Mouse (Mus musculus): Measurements from ENCODE around the gene Osbpl5. TPM values are rescaled to one million over a fixed set of nuclear protein-coding genes. Genes with fewer than 3 reads are reported as not detected.

Gene Osbpl5
- polyA plus RNA-seq, 1 experiment from 2014 or later: 11.1 TPM

- DNase-seq (ENCODE audit: low spot score): no peak
These were observed 43.4 kb downstream of the Osbpl5 start for GRCm38 (mm10) chr7:143713421-143713820.

DNA sequence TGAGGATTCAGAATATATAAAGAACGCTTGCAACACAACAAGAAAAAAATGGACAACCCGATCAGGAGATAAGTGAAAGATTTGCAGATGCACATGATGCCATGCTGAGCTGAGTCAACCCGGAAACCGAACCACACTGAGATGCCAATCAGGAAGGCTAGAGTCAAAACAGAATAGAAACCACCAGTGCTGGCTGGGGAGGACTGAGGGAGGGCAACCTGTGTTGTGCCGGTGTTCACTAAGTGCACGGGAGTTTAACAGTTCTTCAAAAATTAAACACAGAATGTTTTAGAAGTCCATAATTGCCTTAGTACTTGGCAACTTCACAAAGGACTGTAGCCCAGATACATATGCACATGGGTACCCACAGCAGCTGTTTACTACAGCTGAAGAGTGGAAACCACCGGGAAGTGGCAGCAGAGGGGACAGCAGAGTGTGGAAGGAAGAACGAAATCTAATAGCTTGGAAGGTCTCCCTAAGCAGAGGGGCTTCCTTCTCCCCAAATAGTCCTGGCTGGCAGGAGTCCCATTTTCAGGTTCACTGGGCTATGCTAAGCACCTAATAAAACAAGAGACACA is 43.9 kb downstream of the Osbpl5 start:
- WGBS: 91% methylated on average over 8 of the region's 8 CpGs
- no peak overlapping the region for H3K4me3 ChIP-seq

More at GRCm38 (mm10) chr7:143713421-143713820, 43.4 kb downstream of the Osbpl5 start:
- WGBS: 78% methylated on average over 4 of the region's 4 CpGs
- Histone ChIP-seq H3K36me3 (peaks cover 28% of the 10 kb centered on the region), H3K4me1 (peaks cover 12% of the 10 kb centered on the region), H3K9me3 (replicated peaks) (no peaks in the 10 kb centered on the region), H3K27ac (replicated peaks) (no peak overlapping the region; the same call in 1 of the 2 replicates), H3K27me3 (ENCODE audit: low read depth, poor library complexity, severe bottlenecking) (no peaks in the 10 kb centered on the region), H3K4me3 (no peak overlapping the region)

GRCm38 (mm10) chr7:143712023-143712422 is 44.8 kb downstream of the Osbpl5 start:
- WGBS: 84% methylated on average over 4 of the region's 4 CpGs
- DNase-seq (ENCODE audit: low spot score): no peak
- no peak overlapping the region for H3K4me3 ChIP-seq
- H3K36me3 ChIP-seq: peaks cover 31% of the 10 kb centered on the region
- H3K4me1 ChIP-seq: no peaks in the 10 kb centered on the region
- H3K27me3 ChIP-seq (ENCODE audit: low read depth, poor library complexity, severe bottlenecking): no peaks in the 10 kb centered on the region
- H3K27ac ChIP-seq (replicated peaks): peak overlapping the region; percentile 52
- H3K9me3 ChIP-seq (replicated peaks): no peaks in the 10 kb centered on the region

More for the DNA sequence above, 43.9 kb downstream of the Osbpl5 start:
- no peaks in the 10 kb centered on the region for H3K9me3 ChIP-seq (replicated peaks)
- no peak overlapping the region for H3K27ac ChIP-seq (replicated peaks)
- DNase-seq (ENCODE audit: low spot score): no peak
- peaks cover 31% of the 10 kb centered on the region for H3K36me3 ChIP-seq
- peaks cover 6% of the 10 kb centered on the region for H3K4me1 ChIP-seq
- H3K27me3 ChIP-seq (ENCODE audit: low read depth, poor library complexity, severe bottlenecking): no peaks in the 10 kb centered on the region

DNA sequence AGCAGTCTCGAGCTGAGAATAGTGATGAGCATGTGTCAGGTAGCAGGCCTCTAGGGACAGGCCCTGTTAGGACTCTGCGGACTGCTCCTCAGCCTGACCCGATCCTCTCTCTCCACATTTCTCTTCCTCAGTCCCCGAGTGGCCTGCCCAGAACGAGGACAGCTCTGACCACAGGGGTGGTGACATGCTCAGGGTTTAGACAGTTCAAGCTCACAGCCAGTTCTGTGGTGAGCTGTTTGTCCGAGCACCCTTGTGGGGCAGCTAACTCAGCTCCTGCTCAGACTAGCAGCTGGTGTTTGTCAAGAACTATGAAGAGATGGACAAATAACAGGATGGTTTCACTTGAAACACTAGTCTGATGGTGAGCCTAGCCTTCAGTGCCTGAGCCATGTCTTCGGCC is 45.4 kb downstream of the Osbpl5 start:
- DNase-seq (ENCODE audit: low spot score): no peak
- 78% methylated on average over 7 of the region's 7 CpGs for WGBS
- Histone ChIP-seq H3K9me3 (replicated peaks) (no peaks in the 10 kb centered on the region), H3K36me3 (peaks cover 31% of the 10 kb centered on the region), H3K27me3 (ENCODE audit: low read depth, poor library complexity, severe bottlenecking) (no peaks in the 10 kb centered on the region), H3K4me1 (no peaks in the 10 kb centered on the region), H3K4me3 (no peak overlapping the region), H3K27ac (replicated peaks) (no peak overlapping the region)

DNA sequence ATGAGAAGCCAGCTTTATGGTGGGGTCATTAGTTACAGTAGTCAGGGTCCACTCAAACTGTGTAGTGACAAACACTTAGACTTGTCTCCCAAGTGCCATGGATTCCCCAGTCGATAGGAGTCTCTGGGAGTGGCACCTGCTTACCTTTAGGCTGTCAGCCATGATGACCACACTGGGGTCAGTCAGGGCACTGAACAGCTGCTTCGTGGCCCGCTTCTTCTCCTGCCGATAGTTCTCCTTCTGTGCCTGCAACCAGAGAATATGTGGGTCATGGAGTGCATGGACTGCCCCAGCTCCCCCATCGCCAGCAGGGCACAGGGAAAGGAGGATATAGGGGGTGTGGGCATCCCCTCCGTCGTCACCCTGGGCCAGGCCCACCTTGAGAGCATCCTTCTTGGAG is 47.4 kb downstream of the Osbpl5 start:
- Histone ChIP-seq H3K4me1 (no peaks in the 10 kb centered on the region), H3K4me3 (no peak overlapping the region), H3K9me3 (replicated peaks) (no peaks in the 10 kb centered on the region), H3K27ac (replicated peaks) (no peak overlapping the region), H3K27me3 (ENCODE audit: low read depth, poor library complexity, severe bottlenecking) (no peaks in the 10 kb centered on the region), H3K36me3 (peaks cover 21% of the 10 kb centered on the region)
- no peak for DNase-seq (ENCODE audit: low spot score)
- 89% methylated on average over 7 of the region's 7 CpGs for WGBS

- no peaks in the 10 kb centered on the region for H3K27me3 ChIP-seq (ENCODE audit: low read depth, poor library complexity, severe bottlenecking)
- H3K9me3 ChIP-seq (replicated peaks): no peaks in the 10 kb centered on the region
- H3K27ac ChIP-seq (replicated peaks): no peak overlapping the region
- H3K4me1 ChIP-seq: no peaks in the 10 kb centered on the region
- no peak overlapping the region for H3K4me3 ChIP-seq
- peaks cover 19% of the 10 kb centered on the region for H3K36me3 ChIP-seq
- DNase-seq (ENCODE audit: low spot score): peak; percentile 89
- WGBS: 38% methylated on average over 7 of the region's 7 CpGs
These were observed 49.9 kb downstream of the Osbpl5 start for GRCm38 (mm10) chr7:143706697-143707438.

DNA sequence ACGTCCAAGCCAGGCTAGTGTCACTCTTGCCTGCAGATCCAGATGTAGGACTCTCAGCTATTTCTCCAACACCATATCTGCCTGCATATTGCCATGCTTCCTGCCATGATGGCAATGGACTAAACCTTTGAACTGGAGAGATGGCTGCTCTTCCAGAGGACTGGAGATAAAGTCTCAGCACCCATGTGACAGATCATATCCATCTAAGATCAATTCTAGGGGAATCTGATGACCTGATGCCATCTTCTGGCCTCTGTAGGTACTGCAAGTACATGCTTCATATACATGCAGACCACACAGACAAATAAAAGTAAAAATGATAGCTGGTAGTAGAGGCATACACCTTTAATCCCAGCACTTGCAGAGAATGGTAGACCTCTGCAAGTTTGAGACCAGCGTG is 60.6 kb downstream of the Osbpl5 start:
- DNase-seq (ENCODE audit: low spot score): no peak
- Histone ChIP-seq H3K9me3 (replicated peaks) (peaks cover 4% of the 10 kb centered on the region; the same call in 1 of the 2 replicates), H3K27me3 (ENCODE audit: low read depth, poor library complexity, severe bottlenecking) (no peaks in the 10 kb centered on the region), H3K4me1 (no peaks in the 10 kb centered on the region), H3K36me3 (peaks cover 45% of the 10 kb centered on the region), H3K27ac (replicated peaks) (no peak overlapping the region), H3K4me3 (no peak overlapping the region)
- WGBS: 77% methylated on average over 2 of the region's 2 CpGs

GRCm38 (mm10) chr7:143694550-143694949 is 62.2 kb downstream of the Osbpl5 start:
- Histone ChIP-seq H3K27me3 (ENCODE audit: low read depth, poor library complexity, severe bottlenecking) (0 out of 2 replicates have a peak, but pooled peaks cover under 1% of the 10 kb centered on the region), H3K4me3 (no peak overlapping the region), H3K27ac (replicated peaks) (no peak overlapping the region), H3K9me3 (replicated peaks) (peaks cover 4% of the 10 kb centered on the region; the same call in 1 of the 2 replicates), H3K36me3 (peaks cover 52% of the 10 kb centered on the region), H3K4me1 (no peaks in the 10 kb centered on the region)
- DNase-seq (ENCODE audit: low spot score): no peak
- 94% methylated on average over 7 of the region's 7 CpGs for WGBS

- WGBS: 88% methylated on average over 12 of the region's 12 CpGs
- no peak overlapping the region for H3K27ac ChIP-seq (replicated peaks)
These were observed 63.9 kb downstream of the Osbpl5 start for GRCm38 (mm10) chr7:143692746-143693510.

GRCm38 (mm10) chr7:143691909-143692308 is 64.9 kb downstream of the Osbpl5 start:
- Histone ChIP-seq H3K27me3 (ENCODE audit: low read depth, poor library complexity, severe bottlenecking) (0 out of 2 replicates have a peak, but pooled peaks cover 13% of the 10 kb centered on the region), H3K9me3 (replicated peaks) (peaks cover 4% of the 10 kb centered on the region; the same call in 1 of the 2 replicates), H3K4me3 (no peak overlapping the region), H3K36me3 (peaks cover 58% of the 10 kb centered on the region), H3K27ac (replicated peaks) (no peak overlapping the region), H3K4me1 (no peaks in the 10 kb centered on the region)
- WGBS: 96% methylated on average over 4 of the region's 4 CpGs
- DNase-seq (ENCODE audit: low spot score): no peak

More at GRCm38 (mm10) chr7:143692746-143693510, 63.9 kb downstream of the Osbpl5 start:
- Histone ChIP-seq H3K4me3 (no peak overlapping the region), H3K4me1 (no peaks in the 10 kb centered on the region), H3K27me3 (ENCODE audit: low read depth, poor library complexity, severe bottlenecking) (0 out of 2 replicates have a peak, but pooled peaks cover 10% of the 10 kb centered on the region), H3K36me3 (peaks cover 58% of the 10 kb centered on the region), H3K9me3 (replicated peaks) (peaks cover 4% of the 10 kb centered on the region; the same call in 1 of the 2 replicates)
- no peak for DNase-seq (ENCODE audit: low spot score)

DNA sequence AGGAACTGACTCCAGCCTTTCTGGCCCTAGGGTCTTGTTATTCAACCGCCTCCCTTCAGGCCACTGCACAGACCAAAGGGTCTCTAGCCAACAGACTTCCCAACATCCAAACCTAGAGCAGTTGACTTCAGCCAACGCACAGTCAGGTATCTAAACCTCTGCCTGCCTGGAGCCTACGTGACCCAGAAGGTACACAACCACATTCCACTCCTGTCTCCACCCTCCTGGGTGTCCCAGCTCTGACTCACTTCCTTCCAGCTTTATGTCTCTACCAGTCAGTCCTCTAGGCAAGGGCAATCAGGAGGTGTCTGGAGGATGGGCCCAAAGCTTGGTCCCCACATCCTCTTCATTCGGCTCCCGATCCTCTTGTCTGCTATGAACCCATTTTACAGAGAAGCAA is 65.6 kb downstream of the Osbpl5 start:
- Histone ChIP-seq H3K27me3 (ENCODE audit: low read depth, poor library complexity, severe bottlenecking) (0 out of 2 replicates have a peak, but pooled peaks cover 13% of the 10 kb centered on the region), H3K36me3 (peaks cover 58% of the 10 kb centered on the region), H3K4me1 (no peaks in the 10 kb centered on the region), H3K4me3 (no peak overlapping the region), H3K9me3 (replicated peaks) (peaks cover 4% of the 10 kb centered on the region; the same call in 1 of the 2 replicates), H3K27ac (replicated peaks) (no peak overlapping the region)
- 88% methylated on average over 5 of the region's 5 CpGs for WGBS
- DNase-seq (ENCODE audit: low spot score): no peak

DNA sequence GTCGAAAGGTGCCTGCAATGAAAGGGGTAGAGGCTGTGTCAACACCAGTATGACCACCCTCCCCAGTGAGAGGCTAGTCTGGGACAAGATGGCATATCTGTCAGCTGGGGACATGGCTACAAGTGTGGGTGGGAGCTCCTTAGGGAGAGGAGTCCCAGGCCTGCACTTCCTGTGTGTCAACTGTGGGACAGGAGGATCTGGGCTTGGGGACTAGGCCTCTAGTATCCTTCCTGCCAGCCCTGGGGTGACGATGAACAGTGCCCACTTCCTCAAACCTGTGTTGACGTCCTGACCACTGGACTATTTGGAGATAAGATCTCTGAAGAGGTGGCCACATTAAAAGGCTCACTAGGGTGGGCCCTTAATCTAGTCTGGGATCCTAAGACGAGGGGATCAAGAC is 66.8 kb downstream of the Osbpl5 start:
- Histone ChIP-seq H3K9me3 (replicated peaks) (no peaks in the 10 kb centered on the region), H3K27me3 (ENCODE audit: low read depth, poor library complexity, severe bottlenecking) (peaks cover 20% of the 10 kb centered on the region), H3K27ac (replicated peaks) (no peak overlapping the region), H3K36me3 (peaks cover 46% of the 10 kb centered on the region), H3K4me1 (peaks cover 8% of the 10 kb centered on the region), H3K4me3 (no peak overlapping the region)
- WGBS: 82% methylated on average over 4 of the region's 4 CpGs
- DNase-seq (ENCODE audit: low spot score): no peak
